Mouse (Mus musculus): ENCODE results near the gene Tap2.

Gene Tap2

DNA sequence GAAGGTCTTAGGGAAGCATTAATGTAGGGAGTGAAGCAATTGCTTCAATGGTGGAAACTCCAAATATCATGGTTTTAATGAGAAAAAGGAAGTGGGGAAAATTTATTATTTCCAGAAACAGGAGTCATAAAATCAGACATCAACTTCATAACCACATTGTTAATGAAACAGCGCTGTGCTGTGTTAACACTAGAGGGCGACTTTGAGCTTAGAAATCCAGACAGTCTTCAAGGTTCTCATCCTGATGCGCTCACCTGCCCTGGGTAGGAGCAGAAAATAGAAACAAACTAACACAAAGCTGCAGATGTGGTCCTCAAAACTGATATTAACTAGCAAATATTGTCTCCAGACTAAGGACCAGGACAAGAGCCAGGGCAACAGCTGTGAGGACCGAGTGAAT is 46.6 kb downstream of the Tap2 start:
- no peak for DNase-seq (ENCODE audit: low spot score in 2 of 2)

DNA sequence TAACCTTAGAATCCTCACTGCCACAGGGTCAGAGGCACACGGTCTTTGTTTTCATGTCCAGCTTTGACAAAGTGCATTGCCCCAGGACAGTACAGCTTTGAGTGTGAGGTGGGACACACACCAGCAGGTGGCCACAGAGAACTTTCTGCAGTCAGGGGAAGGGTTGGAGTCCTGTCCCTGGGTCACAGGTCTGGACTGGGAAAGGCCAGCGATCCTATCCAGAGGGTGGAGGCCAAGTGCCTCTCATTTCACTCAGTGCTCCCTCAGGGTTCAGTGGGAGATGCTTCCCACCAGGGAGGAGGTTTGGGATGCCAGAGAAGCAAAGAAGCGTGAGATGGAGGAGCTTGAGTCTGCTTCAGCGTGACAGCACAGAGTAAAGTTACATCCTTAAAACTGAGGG is 48.3 kb downstream of the Tap2 start:
- no peak for DNase-seq (ENCODE audit: low spot score in 2 of 2)

DNA sequence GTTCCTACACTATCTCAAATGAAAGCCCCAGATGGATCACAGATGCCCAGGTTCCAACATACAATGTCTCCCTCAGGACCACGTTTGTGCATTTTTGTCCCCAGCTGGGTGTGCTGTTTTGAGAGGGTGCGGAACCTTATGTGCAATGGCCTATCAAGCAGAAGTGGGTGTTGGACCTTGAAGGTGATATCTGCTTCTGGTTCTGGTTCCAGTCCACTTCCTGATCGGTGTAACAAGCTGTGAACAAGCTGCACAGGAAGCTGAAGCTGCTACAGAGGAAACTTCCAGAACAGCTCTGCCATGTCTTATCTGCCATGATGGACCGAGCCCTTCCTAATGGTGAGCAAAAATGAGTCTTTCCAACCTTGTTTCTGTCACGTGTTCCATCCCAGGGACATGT is 53.2 kb downstream of the Tap2 start:
- no peak for DNase-seq (ENCODE audit: low spot score in 2 of 2)

- DNase-seq (ENCODE audit: low spot score in 2 of 2) = peak; percentile 78 to 89
Measured at GRCm38 (mm10) chr17:34257594-34258375, 54.5 kb downstream of the Tap2 start, which contains the start of gene H2-Ab1. H2-Ab1 (plus strand) TSS chr17:34257689.

GRCm38 (mm10) chr17:34260551-34260950 is 57.2 kb downstream of the Tap2 start:
- no peak for DNase-seq (ENCODE audit: low spot score in 2 of 2)

GRCm38 (mm10) chr17:34261502-34261901 is 58.2 kb downstream of the Tap2 start:
- DNase-seq (ENCODE audit: low spot score in 2 of 2) = peak; percentile 31 to 44

- DNase-seq (ENCODE audit: low spot score in 2 of 2) = peak; percentile 47 to 67
Measured at GRCm38 (mm10) chr17:34263068-34263467, 59.7 kb downstream of the Tap2 start.

DNA sequence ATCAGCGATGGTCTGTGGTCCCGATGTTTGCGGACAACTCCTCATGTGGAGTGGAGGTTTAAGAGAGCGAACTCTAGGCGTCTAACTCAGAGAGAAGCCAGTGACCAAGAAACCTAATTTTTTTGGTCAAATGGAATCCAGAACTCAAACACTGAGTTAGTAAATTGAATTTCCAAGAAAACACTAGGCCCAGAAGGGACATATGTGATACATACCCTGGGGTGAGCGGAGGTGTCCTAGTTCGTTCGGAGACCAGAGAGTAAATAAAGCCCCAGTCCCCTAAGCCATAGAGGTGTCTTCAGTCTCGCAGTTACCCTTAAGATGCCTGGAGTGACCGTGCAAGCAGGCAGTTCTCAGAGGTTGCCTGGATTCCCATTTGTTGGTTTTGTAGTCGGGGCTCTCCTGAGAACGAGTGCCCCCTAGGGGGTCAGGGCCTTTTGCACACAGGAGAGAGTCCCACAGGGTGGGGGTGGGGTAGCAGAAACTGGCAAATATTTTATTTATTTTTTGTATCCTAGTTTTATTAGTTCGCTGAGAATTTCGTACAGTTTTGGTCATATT is 60.6 kb downstream of the Tap2 start:
- DNase-seq (ENCODE audit: low spot score in 2 of 2) = no peak

DNA sequence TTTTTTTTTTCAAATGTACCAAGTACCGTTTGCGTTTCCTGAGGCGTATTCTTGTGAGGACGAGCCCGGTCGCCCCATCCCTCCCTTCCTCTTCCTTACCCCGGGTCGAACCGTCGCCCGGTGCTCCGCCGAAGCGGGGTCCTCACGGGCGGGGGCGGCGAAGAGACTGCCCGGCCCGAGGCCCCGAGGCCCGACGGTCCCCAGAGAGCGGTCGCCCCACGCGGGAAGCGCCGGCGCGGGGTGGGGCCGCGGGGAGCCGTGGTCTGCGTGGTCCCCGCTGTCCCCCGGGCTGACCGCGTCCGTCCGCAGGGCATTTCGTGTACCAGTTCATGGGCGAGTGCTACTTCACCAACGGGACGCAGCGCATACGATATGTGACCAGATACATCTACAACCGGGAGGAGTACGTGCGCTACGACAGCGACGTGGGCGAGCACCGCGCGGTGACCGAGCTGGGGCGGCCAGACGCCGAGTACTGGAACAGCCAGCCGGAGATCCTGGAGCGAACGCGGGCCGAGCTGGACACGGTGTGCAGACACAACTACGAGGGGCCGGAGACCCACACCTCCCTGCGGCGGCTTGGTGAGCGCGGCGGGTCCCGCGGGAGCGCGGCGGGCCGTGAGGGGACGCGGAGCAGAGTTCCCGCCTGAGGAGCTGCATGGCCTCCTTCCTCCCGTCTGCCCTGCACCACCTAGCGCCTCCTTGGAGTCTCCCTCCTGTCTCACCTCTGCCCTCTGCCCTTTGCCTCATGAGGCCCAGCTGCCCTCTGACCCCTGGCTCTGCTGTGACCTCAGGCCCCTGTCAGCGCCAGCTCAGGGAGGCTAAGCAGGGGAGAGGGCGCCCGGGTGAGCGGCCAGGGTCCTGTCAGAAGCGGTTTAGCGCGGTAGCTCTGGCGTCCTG is 61.4 kb downstream of the Tap2 start:
- DNase-seq (ENCODE audit: low spot score in 2 of 2) = no peak

All from frontal cortex, postnatal 25 days (tissue).